Mouse (Mus musculus): ENCODE results near the gene Mgmt.
A peak's percentile ranks its signal among the peaks of the same experiment; 100 is the strongest.

The Mgmt gene

GRCm38 (mm10) chr7:137061109-137061508, 166.7 kb downstream of the Mgmt start:
- DNase-seq (ENCODE audit: low spot score), result no peak

DNA sequence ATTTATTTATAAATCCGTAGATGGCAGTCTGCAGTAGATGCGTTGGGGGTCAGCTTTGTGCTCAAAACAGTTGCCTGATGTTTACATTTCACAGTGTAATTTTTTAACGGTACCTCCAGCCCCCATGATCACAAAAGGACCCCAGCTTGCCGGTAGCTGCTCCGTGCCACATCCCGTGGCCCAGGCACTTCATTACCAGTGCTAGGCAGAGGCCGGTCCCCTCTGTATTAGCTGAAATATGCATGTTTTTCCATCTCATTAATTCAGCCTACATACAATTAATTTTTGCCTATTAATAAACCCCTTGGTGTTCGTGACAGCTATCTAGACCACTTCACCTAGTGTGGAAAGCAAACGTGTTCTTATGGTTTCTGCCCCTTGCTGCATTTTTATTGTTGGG, 169.8 kb downstream of the Mgmt start:
- DNase-seq (ENCODE audit: low spot score), result no peak

DNA sequence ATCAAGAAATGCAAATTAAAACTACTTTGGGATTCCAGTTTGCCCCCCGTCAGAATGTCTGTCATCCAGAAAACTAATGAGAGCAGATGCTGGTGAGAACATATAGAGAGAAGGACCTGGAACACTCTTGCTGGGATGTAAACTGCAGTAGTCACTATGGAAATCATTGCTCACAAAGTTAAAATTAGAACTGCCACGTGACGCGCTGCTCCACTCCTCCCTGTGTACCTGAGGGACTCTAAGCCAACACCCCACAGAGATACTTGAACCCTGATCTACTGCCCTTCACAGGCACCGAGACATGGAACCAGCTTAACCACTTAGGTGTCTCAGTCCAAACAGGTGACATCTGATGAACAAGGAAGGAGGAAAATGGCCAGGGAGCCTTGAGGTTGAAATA, 171.0 kb downstream of the Mgmt start:
- no peak for DNase-seq (ENCODE audit: low spot score)

DNA sequence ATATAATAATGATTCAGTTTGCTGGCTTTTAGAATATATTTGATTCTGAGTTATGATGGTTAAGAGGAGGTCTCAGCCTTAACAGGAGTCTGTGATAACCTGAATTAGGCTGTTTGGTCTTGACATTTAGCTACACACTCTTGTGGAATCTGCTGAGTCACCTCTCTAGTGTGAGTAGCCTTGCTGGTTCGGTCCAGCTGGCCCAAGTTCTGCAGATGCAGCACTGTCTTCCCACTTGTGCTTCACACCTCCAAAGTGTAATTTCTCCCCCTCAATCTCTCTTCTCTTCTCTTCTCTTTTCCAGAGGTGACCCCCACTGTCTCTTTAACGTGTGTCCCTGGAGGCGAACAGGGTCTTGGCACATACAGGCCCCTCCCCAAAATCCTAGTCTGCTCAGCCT, 171.8 kb downstream of the Mgmt start:
- no peak for DNase-seq (ENCODE audit: low spot score)

DNA sequence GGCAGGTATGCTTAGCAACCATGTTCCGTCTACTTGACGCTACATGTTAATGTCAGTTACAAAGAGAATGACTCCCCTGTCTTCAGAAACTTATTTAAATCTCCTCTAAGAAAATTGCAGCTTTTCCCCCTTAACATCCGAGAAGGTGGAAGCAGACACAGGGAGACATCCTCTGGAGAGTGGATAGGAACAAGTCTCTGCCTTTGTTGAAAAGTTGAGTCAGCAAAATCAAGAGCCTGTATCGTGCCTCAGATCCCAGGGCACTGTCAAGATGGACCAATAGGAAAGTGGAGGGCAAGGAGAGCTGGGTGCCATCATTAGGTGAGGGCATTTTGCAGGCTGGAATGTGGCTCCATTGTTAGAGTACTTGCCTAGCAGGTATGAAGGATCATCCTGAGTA, 172.6 kb downstream of the Mgmt start:
- no peak for DNase-seq (ENCODE audit: low spot score)

GRCm38 (mm10) chr7:137067758-137068157, 173.3 kb downstream of the Mgmt start:
- DNase-seq (ENCODE audit: low spot score), result no peak

DNA sequence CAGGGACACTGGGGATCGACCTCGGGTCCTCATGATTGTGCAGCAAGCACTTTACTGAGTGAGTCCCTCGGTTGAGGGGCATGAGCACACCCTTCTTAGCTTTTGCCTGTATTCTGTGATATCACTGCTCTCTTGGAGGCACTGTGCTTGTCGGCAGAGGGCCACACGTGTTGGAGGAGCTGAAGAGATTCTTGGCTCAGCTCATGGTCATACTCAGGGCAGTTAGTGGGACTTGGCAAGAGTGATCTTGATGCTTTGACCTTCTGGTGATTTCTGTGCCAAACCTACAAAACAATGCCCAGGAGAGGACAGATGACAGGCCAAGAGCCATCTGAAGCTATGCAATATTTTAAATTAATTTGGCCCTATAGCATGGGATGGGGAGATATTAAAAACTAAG, 174.4 kb downstream of the Mgmt start:
- DNase-seq (ENCODE audit: low spot score), result no peak

DNA sequence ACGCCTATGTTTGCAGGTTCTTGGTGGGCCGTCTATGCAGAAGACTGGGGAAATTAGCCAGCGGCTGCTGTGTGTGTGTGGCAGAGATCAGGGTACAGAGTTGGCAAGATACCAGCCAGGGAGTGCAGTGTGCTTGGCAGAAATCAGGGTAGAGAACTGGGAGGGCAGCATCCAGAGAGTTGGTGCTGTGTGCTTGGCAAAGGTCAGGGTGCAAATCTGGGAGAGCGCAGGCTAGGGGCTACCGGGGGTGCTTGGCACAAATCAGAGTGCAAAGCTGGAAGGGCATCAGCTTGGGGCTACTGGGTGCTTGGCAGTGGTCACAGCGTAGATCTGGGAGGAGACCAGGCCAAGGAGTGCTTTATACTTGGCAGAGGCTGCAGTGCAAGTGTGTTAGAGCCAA, 175.4 kb downstream of the Mgmt start:
- no peak for DNase-seq (ENCODE audit: low spot score)

- DNase-seq (ENCODE audit: low spot score), result no peak
Measured at GRCm38 (mm10) chr7:137071346-137071745, 176.9 kb downstream of the Mgmt start.

DNA sequence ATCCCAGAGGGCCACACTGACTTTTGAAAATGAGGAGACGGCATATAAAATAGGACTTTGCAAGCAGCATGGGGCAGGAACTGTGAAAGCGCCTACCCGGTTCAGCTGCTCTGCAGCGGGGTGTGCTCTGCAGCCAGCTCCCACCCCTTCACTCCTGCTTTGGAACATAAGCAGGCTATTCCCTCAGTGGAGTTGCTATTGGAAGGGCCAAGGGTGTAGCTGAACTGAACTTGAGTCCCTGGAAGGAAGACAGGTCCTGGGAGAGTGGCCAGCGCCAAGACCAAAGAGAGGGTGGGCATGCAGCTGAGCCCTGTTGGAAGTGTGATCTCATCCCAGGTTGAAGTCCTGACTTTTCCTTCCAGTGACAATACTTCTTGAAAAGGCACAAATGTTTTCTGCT, 179.5 kb downstream of the Mgmt start:
- no peak for DNase-seq (ENCODE audit: low spot score)

DNA sequence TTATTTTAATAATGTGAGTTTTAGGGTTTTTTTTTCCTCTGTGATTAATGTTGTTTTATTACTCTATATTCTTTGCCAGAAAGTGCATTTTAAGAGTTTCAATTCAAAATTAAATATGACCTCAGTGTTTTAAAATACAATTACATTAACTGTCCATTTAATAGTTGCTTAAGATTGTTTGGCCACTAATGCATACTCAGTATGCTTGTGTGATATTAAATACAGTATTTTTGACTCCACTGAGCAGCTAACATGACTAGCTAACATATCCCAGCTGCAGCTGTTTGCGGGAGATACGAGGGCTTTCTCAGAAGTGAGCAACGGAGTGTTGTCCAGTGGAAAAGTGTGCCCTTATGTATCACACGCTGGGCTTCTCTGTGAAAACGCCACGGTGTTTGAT, 179.9 kb downstream of the Mgmt start:
- no peak for DNase-seq (ENCODE audit: low spot score)

DNA sequence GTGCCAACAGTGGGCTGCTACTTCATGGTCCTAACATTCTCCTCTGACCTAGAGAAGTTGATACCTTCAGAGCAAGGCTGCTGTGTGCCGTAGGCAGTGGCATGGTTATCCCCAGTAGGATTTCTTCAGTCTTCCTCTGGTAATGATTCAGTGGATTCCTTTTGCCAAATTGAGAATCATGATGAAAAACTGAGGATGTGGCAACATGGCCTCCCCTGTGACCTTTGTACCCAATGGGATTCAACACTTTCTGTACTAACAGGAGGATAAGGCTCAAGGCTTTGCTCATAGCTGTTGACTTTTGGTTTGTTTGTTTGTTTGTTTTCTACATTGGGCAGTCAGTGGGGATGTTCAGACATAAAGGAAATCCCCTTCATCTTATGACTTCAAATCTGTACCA, 180.9 kb downstream of the Mgmt start:
- no peak for DNase-seq (ENCODE audit: low spot score)

DNA sequence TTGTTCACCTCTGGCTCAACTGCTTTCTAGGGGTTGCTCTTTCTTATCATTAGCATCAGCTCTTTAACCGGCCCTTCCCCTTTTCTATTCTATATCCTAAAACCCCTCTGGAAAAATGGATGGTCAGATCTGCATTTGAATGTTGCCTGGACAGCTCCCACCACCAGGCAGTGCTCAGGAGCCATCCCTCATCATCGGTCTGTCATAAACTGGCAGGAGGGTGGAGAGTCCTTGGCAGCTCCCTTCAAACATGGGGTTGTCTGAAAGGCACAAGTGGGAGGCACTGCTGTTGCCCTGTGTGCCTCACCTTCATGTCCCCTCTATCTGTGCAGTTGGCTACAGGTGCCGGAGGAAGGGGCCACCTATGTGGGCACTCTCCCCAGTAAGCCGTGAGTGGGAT, 185.8 kb downstream of the Mgmt start:
- no peak for DNase-seq (ENCODE audit: low spot score)

GRCm38 (mm10) chr7:137082171-137082570, 187.8 kb downstream of the Mgmt start:
- DNase-seq (ENCODE audit: low spot score), result no peak

DNA sequence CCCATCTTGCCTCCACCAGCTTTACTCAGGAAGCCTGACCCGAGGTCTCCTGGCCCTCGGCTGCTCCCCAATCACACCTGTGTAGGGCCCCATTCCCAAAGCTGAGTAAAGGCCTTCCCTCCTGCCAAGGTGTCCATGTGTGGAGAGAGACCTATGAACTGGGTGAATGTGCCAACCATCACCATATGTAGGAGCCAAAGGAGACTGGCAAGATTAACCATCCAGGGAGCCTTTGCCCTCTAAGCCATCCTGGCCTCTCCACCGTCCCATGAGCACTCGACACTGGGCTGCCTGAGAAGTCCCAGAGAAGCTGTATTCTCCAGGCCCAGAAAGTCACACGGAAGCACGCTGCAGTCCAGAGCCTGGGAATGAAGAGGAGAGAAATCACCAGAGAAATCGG, 190.2 kb downstream of the Mgmt start:
- DNase-seq (ENCODE audit: low spot score), result no peak

GRCm38 (mm10) chr7:137085969-137086606, 191.7 kb downstream of the Mgmt start:
- peak; percentile 75 for DNase-seq (ENCODE audit: low spot score)

DNA sequence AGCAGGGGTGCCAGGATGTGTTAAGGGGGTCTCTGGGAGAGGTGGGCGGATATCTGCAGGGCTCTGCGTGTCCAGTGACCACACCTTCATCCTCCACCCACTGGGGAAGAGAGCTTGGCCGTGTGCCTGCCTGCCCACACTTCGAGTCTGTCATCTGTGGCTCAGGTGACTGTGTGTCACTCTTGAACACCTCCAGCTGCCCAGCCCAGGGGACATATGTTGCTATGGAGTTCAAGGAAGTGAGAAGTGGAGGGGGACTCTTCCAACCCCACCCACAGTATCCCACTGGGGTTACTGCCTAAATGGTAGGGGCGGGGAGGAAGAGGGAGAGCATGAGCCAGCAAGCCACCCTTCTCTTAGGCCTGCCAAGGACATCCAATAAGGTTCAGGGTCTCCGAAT, 192.7 kb downstream of the Mgmt start:
- DNase-seq (ENCODE audit: low spot score), result no peak

GRCm38 (mm10) chr7:137088141-137088540, 193.7 kb downstream of the Mgmt start:
- no peak for DNase-seq (ENCODE audit: low spot score)

DNA sequence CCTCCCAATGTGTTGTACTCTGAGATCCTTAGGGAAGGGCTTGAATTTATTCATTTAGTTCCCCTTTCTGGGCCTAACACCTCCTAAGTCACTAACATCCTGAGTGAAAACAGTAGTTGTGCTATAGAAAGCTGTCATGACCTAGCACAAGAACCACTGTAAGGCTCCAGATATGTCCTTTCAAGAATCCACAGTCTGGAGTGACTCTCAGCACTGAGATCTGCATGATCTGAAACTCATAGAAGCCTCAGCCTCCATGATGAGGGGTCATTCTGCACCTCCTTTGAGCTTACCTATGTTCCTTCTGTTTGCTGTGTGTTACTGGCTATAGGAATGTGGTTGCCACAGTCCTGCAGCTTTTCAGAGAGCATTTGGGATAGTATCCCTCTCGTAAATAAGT, 200.1 kb downstream of the Mgmt start:
- no peak for DNase-seq (ENCODE audit: low spot score)

GRCm38 (mm10) chr7:137095702-137096101, 201.3 kb downstream of the Mgmt start:
- no peak for DNase-seq (ENCODE audit: low spot score)

- DNase-seq (ENCODE audit: low spot score), result no peak
Measured at GRCm38 (mm10) chr7:137099766-137100165, 205.4 kb downstream of the Mgmt start.

DNA sequence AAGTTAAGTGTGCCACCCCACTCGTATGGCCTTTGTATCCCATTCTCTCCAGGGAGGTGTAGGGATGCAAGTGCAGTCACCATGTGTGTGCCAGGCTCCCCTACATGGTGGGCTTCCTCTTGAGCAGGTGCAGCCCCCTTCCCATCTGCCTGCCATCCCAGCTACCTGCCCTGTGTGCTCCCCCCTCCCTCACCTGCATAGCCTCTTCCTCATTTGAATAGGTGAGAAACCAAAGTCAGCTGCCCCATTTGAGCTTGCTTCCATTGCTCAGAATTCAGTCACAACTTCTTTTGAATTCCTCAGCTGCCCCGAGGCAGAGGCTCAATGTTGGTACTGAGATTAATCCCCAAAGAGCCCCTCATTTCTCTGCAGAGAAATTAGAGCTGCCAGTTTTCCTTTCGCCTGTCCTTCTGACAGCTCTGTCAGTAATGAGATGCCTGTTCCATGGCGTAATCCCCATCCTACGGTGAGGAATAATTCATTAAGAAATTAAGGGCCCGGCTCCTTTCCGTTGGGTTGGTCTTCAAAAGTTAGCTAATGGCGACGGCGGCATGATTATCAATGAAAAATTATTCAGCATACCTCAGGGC, 208.3 kb downstream of the Mgmt start:
- DNase-seq (ENCODE audit: low spot score), result no peak

DNA sequence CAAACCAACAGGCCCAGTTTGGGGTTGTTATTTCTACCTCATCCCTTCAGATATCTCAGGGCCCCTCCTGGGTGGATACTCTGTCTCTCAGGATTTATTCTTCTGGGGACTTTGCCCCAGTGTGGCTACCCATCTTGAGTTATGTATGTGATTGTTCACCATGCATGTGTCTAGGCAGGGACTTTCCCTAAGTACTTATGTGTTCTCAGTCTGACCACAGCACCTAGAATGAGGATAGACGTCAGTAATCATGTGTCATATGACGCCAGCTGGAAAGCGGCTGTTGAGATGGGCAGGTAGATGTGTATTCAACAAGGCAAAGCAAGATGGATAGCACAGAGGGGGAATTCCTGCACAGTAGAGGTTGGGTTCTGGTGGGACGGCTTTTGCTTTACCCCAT, 217.7 kb downstream of the Mgmt start:
- no peak for DNase-seq (ENCODE audit: low spot score)

DNA sequence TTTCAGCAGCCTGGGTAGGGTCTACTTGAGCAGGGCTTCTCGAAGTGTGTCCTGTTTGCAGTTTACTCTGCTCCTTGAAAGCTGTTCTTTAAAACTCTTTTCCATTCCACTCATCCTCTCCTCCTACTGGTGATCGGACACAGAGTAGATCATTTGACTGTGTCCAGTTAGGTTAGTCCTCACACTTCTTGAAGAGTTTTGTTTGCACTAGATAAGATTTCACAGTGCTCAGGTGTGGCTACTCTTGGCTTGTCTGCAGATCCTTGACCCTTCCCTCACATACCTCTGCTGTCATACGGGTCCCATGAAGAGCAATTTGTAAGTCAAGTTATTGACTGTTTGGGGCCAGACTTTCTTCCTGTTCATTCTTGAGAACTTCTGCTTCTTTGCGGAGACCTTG, 221.8 kb downstream of the Mgmt start:
- no peak for DNase-seq (ENCODE audit: low spot score)
